Mouse (Mus musculus) bone marrow, adult 2 months (tissue): ENCODE measurements around the gene Ap5z1.

Experiments used
- CTCF ChIP-seq: fragments of 200-500 bp; IDR thresholded peaks from 2 replicates; pipeline ENCODE4 v1.5.1; 2011; ENCODE audit warnings: low read length, control low read depth; ENCODE audit not compliant: control insufficient read depth, insufficient read depth
- POLR2A ChIP-seq: fragments of 200-500 bp; IDR thresholded peaks from 2 replicates; pipeline ENCODE4 v1.6.1; 2011; ENCODE audit warnings: low read depth, mild to moderate bottlenecking, control low read depth, low read length, borderline replicate concordance; ENCODE audit not compliant: control insufficient read depth

- TF ChIP-seq CTCF: no peak
- no peak for TF ChIP-seq POLR2A
Measured at GRCm38 (mm10) chr5:142458791-142459557, 4.8 kb upstream of the Ap5z1 start.
